Mouse (Mus musculus) urinary bladder, postnatal 25 days (tissue): ENCODE results near the gene Gm37419.

Experiments used
- DNase-seq: peaks from one replicate; pipeline ENCODE4 v3.0.0; 2022; ENCODE audit warnings: low spot score

Gm37419 gene

GRCm38 (mm10) chr16:23997228-23997627 is 8.9 kb downstream of the Gm37419 start:
- DNase-seq = no peak

DNA sequence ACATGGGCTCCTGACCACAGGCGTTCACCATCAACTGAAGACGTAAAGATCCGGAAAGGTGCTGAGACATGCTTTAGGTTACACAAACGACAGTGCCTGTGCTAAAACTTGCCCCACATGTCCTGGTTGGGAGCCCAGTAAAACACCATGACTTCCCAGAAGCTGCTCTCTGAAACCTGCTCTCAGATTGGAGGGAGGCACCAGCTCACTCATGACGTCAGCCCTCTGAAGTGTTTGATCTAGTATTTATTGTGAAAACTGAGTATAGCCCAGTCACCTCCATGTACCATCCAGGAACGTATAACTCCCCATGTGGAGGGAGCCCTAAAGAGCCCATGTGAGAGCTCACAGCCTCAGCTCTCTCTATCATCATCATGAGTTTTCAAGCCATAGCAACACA is 9.6 kb downstream of the Gm37419 start:
- no peak for DNase-seq

- DNase-seq = no peak
Observed at GRCm38 (mm10) chr16:24005928-24006327, 17.6 kb downstream of the Gm37419 start.

- DNase-seq = no peak
Observed at GRCm38 (mm10) chr16:24009891-24010290, 21.6 kb downstream of the Gm37419 start.

GRCm38 (mm10) chr16:24011306-24011705 is 23.0 kb downstream of the Gm37419 start:
- DNase-seq = no peak

DNA sequence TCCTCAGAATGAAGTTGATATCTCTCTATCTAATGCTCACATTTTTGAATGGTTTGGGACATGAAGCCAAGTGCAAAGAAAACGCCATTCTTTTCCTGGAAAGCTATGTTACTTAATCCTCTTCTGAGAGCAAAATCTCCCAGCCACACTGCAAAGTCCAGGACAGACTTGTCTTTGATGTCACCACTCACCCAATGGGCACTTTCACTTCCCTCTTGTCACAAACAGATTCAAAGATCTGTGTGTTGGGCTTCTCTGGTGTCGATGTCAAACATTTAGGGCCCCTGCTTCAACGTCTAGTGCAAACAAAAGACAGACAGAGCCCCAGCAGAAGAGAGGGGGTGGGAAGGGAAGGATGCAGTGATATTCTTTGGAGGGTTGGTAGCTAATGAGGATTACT is 23.8 kb downstream of the Gm37419 start:
- no peak for DNase-seq

- DNase-seq = no peak
Observed at GRCm38 (mm10) chr16:24014378-24014777, 26.1 kb downstream of the Gm37419 start.

DNA sequence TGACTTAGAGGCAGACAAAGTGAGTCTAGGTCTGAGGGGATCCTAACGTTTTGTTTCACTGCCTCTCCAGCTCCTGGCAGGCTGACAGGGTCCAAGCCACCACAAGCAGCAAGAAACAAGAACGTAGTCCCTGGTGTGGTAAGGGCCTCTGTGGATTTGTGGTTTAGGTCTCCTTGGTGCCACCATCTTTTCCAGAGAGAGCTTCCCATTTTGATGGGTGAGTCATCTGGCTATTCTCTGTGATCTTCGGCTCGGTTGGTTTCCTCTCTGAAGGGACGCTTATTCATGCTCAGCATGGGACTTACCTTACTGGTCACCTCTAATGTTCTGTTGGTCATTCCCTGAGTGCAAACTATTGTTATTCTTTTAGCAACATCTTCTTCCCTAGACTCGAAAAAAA is 28.0 kb downstream of the Gm37419 start:
- DNase-seq = no peak

- DNase-seq = no peak
Observed at GRCm38 (mm10) chr16:24016742-24017141, 28.5 kb downstream of the Gm37419 start.

GRCm38 (mm10) chr16:24021722-24022121 is 33.4 kb downstream of the Gm37419 start:
- DNase-seq = no peak

DNA sequence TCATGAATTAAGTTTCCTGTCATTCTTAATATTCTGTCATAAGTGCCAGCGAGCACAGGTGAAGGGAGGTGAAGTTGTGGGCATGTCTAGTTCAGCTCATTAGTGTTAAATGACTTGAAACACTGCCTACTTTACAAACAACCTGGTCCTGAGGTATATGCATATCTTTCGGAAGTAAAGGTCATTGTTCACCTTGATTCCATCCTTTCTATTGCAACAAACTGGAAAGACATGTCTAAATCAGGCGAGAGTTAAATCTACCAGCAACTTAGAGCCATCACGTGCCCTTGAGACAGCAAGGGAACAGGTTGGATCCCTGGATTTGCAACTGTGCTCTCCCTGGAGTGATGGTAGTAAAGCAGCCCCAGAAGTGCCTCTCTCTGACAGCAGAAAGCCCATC is 34.3 kb downstream of the Gm37419 start:
- DNase-seq = no peak

DNA sequence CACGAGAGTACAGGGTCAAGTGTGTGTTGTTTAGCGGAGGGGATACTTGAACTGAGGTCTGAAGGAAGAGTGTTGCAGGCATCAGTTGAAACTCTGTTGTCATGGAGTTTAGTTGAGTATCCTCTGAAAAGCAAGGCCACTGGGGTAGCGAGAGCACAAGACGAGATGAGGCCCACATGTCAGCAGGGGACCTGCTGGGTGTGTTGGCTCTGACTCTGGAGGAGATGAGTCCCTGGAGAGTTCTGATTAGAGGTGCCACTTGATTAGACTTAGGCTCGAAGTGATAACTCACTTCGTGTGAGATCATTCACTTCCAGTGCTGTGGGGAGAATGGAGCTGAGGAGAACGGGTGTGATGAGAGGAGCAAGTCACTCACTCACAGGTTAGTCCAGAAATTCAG is 37.2 kb downstream of the Gm37419 start:
- DNase-seq = no peak

DNA sequence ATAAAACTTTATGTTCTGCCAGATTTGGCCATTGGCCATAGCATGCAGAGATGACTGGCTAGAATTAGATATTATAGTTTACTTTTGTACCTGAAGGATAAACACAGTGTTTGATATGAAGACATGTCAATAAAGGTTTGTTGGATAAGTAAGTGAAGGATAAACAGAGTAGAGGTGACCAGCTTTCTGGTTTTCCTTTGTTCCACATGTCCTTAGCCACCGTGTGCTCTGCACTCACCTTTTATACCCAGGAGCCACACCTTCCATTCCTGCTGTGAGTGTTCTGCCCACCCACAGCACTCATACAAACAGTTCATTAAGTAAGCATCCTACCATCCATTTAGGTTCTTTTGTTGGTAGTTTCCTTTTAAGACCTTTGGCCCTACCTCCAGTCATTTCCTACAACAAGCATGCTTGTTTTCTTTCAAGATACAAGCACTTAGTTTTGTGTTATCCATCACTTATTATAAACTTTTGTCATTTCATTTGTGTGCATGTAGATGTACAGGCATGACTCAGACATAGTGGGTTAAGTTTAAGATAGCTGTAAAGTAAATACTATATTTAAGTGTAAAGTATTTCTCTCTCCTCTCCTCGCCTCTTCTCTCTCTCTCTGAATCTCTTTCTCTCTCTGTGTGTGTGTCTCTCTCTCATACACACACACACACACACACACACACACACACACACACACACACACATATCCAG is 41.8 kb downstream of the Gm37419 start:
- DNase-seq = no peak

DNA sequence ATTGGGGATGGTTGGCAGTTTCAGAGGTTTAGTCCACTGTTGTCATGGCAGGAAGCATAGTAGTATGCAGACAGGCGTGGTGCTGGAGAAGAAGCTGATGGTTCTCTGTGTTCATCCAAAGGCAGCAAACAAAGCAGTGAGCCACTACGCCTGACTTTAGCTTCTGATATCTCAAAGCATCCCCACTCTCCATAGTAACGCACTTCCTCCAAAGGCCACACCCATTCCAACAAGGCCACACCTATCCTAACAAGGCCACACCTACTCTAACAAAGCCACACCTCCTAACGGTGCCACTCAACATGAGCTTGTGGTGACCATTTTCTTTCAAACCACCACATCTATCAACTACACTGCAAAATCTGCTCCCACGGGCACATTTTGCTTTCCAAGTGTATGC is 45.0 kb downstream of the Gm37419 start:
- no peak for DNase-seq

- DNase-seq = no peak
Observed at GRCm38 (mm10) chr16:24034450-24034849, 46.2 kb downstream of the Gm37419 start.

- no peak for DNase-seq
Observed at GRCm38 (mm10) chr16:24035767-24036166, 47.5 kb downstream of the Gm37419 start.

- DNase-seq = no peak
Observed at GRCm38 (mm10) chr16:24036398-24036797, 48.1 kb downstream of the Gm37419 start.
